Mouse (Mus musculus) G1E (cell line): ENCODE measurements around the gene Nckap5. TPM values are rescaled to one million over a fixed set of nuclear protein-coding genes. Genes with fewer than 3 reads are reported as not detected.

Experiments
- ATAC-seq: 2 replicates; pipeline ENCODE4 v1.8.0; 2016; ENCODE audit warnings: mild to moderate bottlenecking; ENCODE audit not compliant: insufficient number of reproducible peaks, poor library complexity, low FRiP score, severe bottlenecking; ENCODE audit errors: extremely low read depth
- DNase-seq: peaks from one replicate; pipeline ENCODE4 v3.0.0; 2012; ENCODE audit warnings: low spot score
- H3K27me3 ChIP-seq: 2 replicates; pipeline ENCODE4 v1.6.1; 2012; ENCODE audit warnings: mild to moderate bottlenecking, low read length, inconsistent platforms; ENCODE audit not compliant: insufficient read depth
- H3K36me3 ChIP-seq: replicated peaks from 2 replicates; pipeline ENCODE3; 2012; ENCODE audit warnings: mild to moderate bottlenecking, inconsistent platforms
- H3K4me1 ChIP-seq: 2 replicates; pipeline ENCODE4 v1.6.1; 2012; ENCODE audit warnings: low read depth, low read length, inconsistent platforms, mixed read lengths; ENCODE audit not compliant: insufficient read depth
- H3K4me3 ChIP-seq: 2 replicates; pipeline ENCODE4 v1.5.1; 2012; ENCODE audit warnings: low read depth, mild to moderate bottlenecking, inconsistent platforms, low read length, moderate library complexity, mixed read lengths
- H3K9me3 ChIP-seq: replicated peaks from 2 replicates; pipeline ENCODE4 v1.6.1; 2012; ENCODE audit warnings: inconsistent platforms
- CTCF ChIP-seq: IDR thresholded peaks from 2 replicates; pipeline ENCODE4 v1.5.1; 2012; ENCODE audit warnings: low read depth, low read length, inconsistent platforms, mixed read lengths
- GATA1 ChIP-seq: IDR thresholded peaks from 2 replicates; pipeline ENCODE4 v1.6.1; 2012; ENCODE audit warnings: borderline replicate concordance, low read length, inconsistent platforms, mixed read lengths
- GATA2 ChIP-seq: IDR thresholded peaks from 2 replicates; pipeline ENCODE4 v1.6.1; 2012; ENCODE audit warnings: low read depth, low read length, inconsistent platforms, borderline replicate concordance
- POLR2AphosphoS5 ChIP-seq: IDR thresholded peaks from 2 replicates; pipeline ENCODE4 v1.6.1; 2012; ENCODE audit warnings: low read depth, low read length, inconsistent platforms; ENCODE audit not compliant: insufficient replicate concordance
- TAL1 ChIP-seq: conservative IDR thresholded peaks from 2 replicates; pipeline ENCODE4 v1.6.1; 2012; ENCODE audit warnings: low read depth, low read length, inconsistent platforms, mixed read lengths
- polyA plus RNA-seq: library from polyadenylated mRNA; stranded (reverse); fragments of >175 nt; gene quantifications from 2 replicates; pipeline ENCODE4 v1.2.3, GENCODE M21; 2012
- total RNA-seq, 2 experiments: library from RNA; stranded (forward) in 1 of 2; stranded (reverse) in 1 of 2; fragments of 200-1000 nt in 1 of 2; fragments of >200 nt in 1 of 2; fragmentation: Nextera tagmentation in 1 of 2; gene quantifications; 2 replicates each; pipeline ENCODE4 v1.2.3; 2014 to 2017

Gene Nckap5
- total and polyA plus RNA-seq, 3 experiments: 0.15 to 0.44 TPM; not detected in 1

- no peaks in the 10 kb centered on the region for H3K36me3 ChIP-seq
- H3K4me1 ChIP-seq: peaks cover 2% of the 10 kb centered on the region; the same call in 1 of the 2 replicates
- no peaks in the 10 kb centered on the region for H3K27me3 ChIP-seq
- peak; percentile 9; the same call in 1 of the 2 replicates for ATAC-seq
- TF ChIP-seq GATA1 (no peak), POLR2AphosphoS5 (no peak), GATA2 (no peak), CTCF (no peak), TAL1 (no peak)
- H3K9me3 ChIP-seq: peaks cover 36% of the 10 kb centered on the region
- no peak for DNase-seq
- H3K4me3 ChIP-seq: no peak overlapping the region
These were observed 110.8 kb downstream of the Nckap5 start for GRCm38 (mm10) chr1:126719733-126720348.

DNA sequence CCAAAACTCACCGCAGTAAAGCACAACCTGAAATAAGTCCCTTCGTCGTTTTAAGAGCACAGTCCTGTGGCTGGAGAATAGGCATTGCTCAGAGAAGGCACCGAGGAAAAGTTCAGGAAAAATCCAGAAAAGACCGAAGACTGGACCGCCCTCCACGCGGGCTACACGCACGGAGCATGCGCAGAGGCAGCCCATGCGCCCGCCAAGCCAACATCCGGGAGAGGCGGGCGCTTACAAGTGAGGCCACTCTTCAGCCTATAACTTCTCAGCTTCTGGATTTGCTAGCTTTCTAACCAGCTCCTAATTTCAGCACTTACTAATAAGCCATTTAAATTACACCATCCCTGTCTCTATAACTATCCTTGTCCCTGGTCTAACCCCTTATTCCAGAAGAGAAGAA lies 124.0 kb downstream of the Nckap5 start:
- H3K27me3 ChIP-seq: no peaks in the 10 kb centered on the region
- TF ChIP-seq CTCF (no peak), TAL1 (no peak), POLR2AphosphoS5 (no peak), GATA2 (no peak), GATA1 (no peak)
- no peak for ATAC-seq
- no peaks in the 10 kb centered on the region for H3K36me3 ChIP-seq
- peaks cover 33% of the 10 kb centered on the region for H3K9me3 ChIP-seq
- no peak overlapping the region for H3K4me3 ChIP-seq
- no peak for DNase-seq
- no peaks in the 10 kb centered on the region for H3K4me1 ChIP-seq

GRCm38 (mm10) chr1:126700978-126701320 lies 129.7 kb downstream of the Nckap5 start:
- Histone ChIP-seq H3K9me3 (peaks cover 30% of the 10 kb centered on the region), H3K4me1 (no peaks in the 10 kb centered on the region), H3K36me3 (no peaks in the 10 kb centered on the region), H3K27me3 (no peaks in the 10 kb centered on the region), H3K4me3 (no peak overlapping the region)
- TF ChIP-seq GATA1: no peak
- TF ChIP-seq CTCF: no peak
- TF ChIP-seq GATA2: no peak
- no peak for TF ChIP-seq POLR2AphosphoS5
- TF ChIP-seq TAL1: no peak
- no peak for ATAC-seq
- no peak for DNase-seq

- Histone ChIP-seq H3K4me3 (no peak overlapping the region), H3K27me3 (no peaks in the 10 kb centered on the region), H3K9me3 (peaks cover 25% of the 10 kb centered on the region), H3K4me1 (no peaks in the 10 kb centered on the region), H3K36me3 (no peaks in the 10 kb centered on the region)
- ATAC-seq (no peak), DNase-seq (no peak)
- TF ChIP-seq GATA2 (no peak), CTCF (no peak), GATA1 (no peak), TAL1 (no peak), POLR2AphosphoS5 (no peak)
These were observed 130.3 kb downstream of the Nckap5 start for GRCm38 (mm10) chr1:126700063-126700977.

DNA sequence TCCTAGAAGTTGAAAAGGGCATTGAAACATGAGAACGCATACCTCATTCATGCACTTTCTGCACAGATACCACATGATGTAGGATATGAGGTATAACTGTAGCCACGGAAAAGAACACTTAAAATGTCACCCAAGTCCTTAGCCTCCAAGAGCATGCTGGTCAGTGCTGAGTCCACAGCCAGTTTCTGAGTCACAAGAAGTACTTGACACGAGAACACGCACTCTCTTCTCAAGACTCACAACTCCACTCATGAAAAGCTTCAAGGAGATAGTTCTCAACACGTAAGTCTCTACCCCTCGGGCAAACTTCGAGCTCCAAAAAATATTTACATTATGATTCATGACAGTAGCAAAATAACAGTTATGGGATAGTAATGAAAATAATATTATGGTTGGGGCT lies 137.0 kb downstream of the Nckap5 start:
- Histone ChIP-seq H3K4me3 (no peak overlapping the region), H3K9me3 (peaks cover 44% of the 10 kb centered on the region), H3K4me1 (no peaks in the 10 kb centered on the region), H3K27me3 (no peaks in the 10 kb centered on the region), H3K36me3 (no peaks in the 10 kb centered on the region)
- no peak for DNase-seq
- no peak for ATAC-seq
- TF ChIP-seq GATA1 (no peak), TAL1 (no peak), CTCF (no peak), GATA2 (no peak), POLR2AphosphoS5 (no peak)

DNA sequence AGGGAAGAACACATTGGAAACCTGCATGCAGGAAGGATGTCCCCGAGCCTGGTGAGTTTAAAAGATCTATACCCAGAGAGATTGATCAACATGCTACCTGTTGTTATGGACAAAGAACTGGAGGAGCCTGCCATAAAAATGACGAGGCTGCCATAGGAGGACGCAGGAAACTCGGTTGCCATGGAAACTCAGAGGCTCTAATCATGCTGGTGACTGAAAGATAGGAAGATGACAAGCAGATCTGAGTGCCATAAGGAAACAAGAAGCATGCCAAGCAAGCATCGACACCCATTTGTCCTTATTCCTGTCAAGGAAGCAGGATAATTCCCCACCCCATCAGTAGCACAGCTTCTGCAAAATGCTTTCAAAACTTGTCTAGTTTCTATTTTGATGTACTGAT lies 142.0 kb downstream of the Nckap5 start:
- TF ChIP-seq POLR2AphosphoS5 (no peak), GATA1 (no peak), TAL1 (no peak), CTCF (no peak), GATA2 (no peak)
- no peak for ATAC-seq
- peaks cover 63% of the 10 kb centered on the region for H3K9me3 ChIP-seq

More for the DNA sequence above, 142.0 kb downstream of the Nckap5 start:
- Histone ChIP-seq H3K27me3 (no peaks in the 10 kb centered on the region; the same call in 1 of the 2 replicates), H3K4me3 (no peak overlapping the region), H3K36me3 (no peaks in the 10 kb centered on the region), H3K4me1 (no peaks in the 10 kb centered on the region)
- no peak for DNase-seq
